Mouse (Mus musculus) megakaryocyte, adult 5-6 weeks (primary cell): ENCODE results near the gene Myo16. TPM values are rescaled to one million over a fixed set of nuclear protein-coding genes. Genes with fewer than 3 reads are reported as not detected.

Source experiments
- ATAC-seq: 2 replicates; pipeline ENCODE4 v1.8.0; 2016; ENCODE audit warnings: mild to moderate bottlenecking, inconsistent platforms; ENCODE audit not compliant: poor library complexity, severe bottlenecking
- total RNA-seq, 2 experiments: library from RNA; stranded (forward) in 1 of 2; stranded (reverse) in 1 of 2; fragments of 153-499, 151-499 nt in 1 of 2; fragments of 221-1000, 200-1000 nt in 1 of 2; gene quantifications; 2 replicates each; pipeline versions ENCODE4 v1.2.3 to v1.2.4; 2015 to 2017

Myo16 gene
- total RNA-seq, 2 experiments from 2014 or later: not detected

DNA sequence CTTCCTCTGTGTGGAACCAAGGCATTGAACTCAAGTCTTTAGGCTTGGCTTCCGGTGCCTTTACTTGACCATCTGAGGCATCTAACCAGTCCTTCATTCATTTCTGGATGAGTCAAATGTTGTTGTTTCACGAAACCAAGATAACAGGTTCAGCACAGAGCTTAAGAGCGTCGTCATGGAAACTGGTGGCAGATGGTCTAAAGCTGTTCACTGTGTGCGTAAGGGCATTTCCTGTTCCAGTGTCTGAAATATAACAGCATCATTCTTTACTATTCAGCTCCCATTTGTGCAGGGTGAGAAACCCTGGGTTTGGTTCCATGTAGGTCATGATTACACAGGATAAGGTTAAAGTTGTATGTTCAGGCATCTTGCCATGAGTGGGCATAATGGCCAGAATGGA, 372.9 kb downstream of the Myo16 start:
- no peak for ATAC-seq

DNA sequence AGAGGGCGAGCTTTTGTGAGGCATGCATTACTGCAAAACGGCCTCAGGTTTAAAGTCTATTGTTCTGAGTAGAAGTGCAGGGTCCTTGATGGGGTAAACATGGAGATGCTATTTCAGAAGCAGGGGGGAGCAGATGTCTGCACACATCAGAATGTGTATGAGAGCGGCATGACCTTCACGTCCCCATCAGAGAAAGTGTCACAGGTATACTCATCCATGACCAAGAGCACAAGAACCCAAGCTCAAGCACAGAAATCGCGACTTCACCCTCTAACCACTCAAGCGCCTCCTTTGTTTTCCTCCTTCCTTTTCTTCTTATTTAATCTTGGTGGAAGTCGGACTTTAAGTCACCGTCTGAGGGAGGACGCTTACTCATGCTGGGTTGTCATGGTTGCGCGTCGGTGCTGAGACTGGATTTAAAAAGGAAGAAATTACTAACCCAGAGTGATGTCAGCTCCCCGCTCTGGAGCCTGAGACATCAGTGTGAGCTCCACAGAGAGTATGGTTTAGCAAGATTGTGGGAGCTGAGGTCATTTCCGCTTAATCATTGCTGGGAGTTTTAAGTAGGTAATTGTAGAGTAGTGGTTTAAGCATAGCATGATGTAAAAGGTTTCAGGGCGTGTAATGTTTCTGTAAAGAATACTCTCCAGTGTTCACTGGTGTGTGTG, 381.0 kb downstream of the Myo16 start:
- peak; percentile 67 for ATAC-seq

DNA sequence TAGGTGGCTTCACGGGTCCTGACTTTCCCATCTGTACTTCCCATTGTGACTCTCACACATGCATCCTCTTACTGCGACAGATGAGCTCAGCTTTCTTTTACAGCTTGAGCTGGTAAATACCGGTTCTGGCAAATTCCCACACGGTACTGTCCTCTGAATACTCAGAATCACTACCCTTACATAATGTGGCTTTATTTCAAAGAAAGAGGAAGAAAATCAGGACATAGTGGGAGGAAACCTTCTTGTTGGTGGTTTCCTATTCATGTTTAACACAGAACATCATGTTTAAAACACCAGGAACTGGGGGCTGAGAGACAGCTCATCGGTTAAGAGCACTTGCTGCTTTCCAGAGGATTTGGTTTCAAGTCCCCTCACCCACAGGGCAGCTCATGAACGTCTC, 384.6 kb downstream of the Myo16 start:
- ATAC-seq: no peak

DNA sequence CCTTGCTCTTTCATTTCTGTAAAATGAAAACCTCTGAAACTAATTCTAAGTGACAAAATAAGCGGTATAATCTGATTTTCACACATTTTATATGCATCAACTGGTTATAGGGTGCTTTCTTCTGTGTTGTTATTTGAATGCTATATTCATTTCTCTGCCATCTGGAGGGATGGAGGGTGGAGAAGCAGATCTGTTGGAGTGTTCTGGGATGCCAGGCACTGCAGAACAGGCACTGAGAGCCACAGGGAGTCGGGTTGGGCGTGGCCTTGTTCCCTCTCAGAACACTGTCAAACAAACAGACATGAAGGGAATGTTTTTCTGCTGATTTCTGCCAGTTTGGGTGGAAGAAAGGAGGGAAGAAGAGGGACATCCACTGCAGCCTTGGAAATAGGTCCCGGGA, 386.0 kb downstream of the Myo16 start:
- ATAC-seq: no peak

DNA sequence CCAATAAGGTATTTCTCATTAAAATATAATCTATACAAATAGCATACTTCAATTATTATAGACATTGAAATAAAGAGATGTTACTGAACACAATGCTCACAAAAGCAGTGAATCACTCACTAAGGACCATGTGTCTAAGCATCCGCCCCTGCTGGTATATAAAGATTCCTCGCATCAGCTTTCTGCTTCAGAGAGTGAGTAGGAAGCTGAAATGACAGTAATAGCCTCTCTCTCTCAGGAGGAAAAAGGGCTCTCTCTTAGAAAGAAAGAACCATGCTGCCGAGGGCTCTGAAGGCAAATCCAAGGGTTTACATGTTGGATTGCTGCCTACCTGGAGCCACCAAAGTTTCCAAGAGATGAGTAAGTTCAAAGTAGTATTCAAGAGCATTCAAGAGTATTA, 392.2 kb downstream of the Myo16 start:
- no peak for ATAC-seq

DNA sequence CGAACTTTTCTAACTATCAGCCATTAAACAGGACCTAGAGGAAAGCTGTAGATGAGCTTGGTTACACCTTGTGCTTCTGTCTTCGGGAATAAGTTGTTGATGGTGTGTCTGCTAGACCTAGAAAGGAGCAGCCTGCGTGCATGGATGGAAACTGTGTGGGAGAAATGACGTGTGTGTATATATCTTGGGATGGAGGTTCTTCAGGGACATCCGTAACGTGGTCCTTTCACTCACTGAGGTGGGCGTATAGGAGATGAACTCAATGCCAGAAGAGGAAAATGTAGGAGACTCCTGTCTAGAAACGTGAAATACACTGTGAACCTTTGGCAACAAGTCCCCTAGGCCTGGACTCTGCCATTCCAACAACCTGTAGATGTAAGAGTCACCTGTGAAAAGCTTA, 392.8 kb downstream of the Myo16 start:
- ATAC-seq: no peak

DNA sequence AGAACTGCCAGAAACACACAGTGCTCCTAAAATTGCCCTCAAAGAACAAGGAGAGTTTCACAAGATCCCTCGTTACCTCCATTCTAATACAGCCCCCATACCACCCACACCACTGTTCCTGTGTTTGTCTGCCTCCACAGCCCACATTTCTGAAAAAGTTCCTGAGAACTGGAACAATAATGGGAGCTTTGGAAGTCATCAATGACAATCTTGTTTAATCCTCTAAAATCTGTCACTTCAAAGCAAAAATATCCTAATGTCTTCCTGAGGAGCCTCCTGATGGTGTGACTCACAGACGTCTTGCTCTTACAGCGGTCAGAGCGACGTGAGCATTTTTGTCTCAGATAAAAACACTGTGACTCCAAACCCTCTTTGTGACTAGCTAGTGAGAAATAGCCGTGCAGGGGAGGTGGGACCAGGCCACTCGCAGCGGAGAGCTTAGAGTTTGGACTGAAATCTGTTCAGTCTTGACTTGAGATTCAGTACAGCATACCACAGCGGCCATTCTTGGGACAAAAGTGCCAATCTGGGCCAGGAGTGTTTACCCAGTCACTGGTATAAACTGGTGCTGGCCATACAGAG, 394.4 kb downstream of the Myo16 start:
- ATAC-seq: no peak

DNA sequence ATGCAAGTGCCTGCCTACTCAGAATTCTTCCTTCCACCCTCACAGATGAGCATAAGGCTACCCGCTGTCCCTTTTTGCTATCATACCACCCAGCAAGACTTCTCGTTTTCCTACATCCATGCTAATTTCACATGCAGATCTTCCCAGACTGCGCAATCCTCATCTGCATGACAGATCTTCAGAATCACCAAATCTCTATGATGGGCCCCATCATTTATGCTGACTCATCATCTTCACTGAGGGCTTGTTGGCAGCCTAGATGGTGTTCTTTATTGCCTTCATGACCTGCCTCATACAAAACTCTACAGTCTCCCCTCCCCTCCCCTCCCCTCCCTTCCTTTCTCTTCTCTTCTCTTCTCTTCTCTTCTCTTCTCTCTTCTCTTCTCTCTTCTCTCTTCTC, 395.7 kb downstream of the Myo16 start:
- no peak for ATAC-seq

DNA sequence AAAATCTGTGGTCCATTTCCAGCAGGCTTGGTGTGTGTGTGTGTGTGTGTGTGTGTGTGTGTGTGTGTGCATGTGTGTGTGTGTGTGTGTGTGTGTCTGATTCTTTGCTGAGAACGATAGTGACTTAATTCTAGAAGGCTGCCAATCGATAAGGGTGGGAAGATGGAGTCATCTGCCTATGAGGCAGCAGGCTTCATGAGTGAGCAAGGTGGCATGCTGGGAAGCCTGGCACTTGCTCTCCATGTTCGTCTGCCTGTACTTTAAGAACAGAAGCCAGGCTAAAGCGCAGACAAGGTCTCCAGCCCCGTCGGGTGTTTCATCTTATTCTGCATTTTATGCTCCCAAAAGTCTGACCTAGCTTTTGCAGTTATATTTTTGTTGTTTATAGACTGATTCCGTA, 404.2 kb downstream of the Myo16 start:
- ATAC-seq: no peak

DNA sequence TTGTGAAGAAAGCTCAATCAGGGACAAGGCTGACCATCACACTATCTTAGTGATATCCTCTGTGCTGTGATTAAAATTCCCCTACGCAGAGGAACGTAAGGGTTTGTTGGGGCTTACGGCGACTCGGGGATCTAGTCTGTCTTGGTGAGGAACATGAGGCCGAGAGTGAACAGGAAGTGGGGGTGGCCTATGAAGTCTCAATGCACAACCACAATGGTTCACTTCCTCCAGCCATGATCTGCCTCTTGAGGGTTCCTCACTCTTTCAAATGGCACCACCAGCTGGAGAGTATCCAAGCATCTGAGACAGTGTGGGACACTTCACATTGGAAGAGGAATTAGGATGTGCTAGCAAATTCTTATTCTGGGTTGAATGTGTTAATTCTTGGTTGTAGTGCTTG, 405.8 kb downstream of the Myo16 start:
- ATAC-seq: peak; percentile 36

DNA sequence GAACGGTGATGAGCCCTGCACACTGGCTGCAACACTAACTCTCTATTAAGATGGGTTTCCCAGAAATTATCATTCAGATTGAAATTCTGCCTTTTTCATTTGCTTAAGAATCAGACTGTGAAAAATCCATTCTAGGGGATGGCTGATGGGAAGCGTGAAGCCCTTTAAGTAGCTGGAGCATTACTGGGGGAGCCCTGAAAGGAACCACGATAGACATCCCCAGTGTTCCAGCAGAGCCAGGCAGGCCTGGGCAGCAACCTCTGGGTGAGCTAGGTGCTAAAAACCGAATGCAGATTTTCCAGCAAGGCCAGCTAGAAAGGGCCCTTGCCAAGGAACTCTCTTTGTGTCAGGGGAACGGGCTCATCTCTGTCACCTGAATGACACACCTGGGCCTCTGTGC, 407.9 kb downstream of the Myo16 start:
- no peak for ATAC-seq

DNA sequence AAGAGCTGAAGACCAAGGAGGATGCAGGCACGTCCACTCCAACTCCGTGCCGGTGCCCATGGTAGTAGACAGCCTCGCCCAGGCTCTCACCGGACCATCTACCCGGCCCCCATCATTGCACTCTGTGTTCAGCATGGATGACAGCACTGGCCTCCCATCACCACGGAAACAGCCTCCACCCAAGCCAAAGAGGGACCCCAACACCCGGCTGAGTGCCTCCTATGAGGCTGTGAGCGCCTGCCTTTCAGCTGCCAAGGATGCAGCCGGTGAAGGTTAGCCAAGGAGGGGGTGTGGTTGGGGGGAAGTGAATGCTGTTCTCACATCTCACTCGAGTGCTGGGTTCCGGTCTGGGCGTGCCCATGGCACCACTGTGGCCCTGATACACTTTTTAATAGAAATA, 408.3 kb downstream of the Myo16 start:
- peak; percentile 81 for ATAC-seq

DNA sequence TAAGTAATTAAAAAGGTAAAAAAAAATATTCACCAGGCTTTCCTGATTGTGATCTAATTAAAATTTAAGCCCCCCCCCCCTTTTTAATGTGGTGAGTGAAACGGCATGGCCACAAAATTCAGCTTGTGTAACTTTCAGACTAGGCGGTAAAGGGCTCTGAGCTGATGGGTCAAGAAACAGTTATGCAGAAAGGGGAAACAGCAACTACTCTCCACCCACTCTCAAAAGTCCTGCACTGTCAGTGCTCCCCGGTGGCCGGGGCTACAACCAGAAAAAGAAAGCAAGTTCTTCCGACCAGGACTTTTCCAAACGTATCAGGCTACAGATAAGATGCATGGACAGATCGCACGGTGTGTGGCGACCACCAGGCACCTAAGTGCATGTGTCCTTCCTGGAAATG, 408.9 kb downstream of the Myo16 start:
- peak; percentile 77 for ATAC-seq

DNA sequence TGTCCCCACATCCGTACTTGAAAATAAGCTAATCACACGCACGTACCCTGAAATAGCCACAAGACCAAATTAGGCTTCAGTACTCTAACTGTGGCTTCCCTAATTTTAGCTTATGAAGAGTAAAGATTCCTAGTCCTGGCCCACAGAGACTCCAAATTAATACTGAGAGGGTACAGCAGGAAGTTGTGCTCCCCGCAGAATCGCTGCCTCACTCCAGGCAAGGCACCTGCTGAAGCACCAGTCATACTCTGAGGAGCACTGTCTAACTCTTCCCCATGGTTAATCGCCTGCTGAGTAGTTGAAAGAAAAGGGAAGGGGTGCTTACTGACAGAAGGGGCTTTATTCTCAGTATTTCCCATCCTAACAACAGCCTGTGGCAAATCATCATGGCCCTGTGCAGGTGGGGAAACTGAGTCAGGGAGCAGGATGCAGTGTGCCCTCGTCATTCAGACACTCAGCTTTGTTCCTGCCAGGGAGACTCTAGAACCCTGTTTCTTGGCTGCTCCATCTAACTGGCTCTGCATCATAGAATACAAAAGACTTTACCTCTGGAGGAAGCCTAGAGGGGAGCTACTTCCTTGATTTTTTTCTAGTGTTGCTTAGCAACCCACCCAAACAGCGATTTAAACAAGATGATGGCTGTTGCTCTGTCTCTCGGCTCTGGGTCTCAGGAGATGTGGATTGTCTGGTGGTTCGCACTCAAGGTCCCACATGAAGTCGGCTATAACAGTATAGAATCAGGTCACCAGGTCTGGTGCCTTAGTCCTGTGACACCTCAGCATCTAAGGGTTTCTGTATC, 411.7 kb downstream of the Myo16 start:
- ATAC-seq: peak; percentile 36

DNA sequence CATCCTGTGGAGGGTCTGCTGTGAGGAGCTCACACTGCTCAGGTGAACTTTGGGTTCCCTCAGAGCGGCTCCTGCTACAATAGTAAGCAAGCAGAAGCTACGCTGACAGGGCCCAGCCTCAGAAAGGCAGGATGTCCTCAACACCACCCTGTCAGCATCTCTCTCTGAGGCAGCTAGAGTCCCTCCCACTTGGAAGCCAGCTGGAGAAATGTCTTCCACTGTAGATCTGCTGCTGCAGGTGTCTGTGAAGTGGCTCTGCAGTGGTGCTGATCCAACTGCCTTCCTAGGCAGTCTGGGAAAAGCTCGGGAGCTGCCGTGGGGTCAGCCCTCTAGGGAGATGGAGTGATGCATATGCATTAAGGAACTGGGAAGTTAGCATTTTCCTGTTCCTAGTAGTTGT, 414.7 kb downstream of the Myo16 start:
- ATAC-seq: no peak

DNA sequence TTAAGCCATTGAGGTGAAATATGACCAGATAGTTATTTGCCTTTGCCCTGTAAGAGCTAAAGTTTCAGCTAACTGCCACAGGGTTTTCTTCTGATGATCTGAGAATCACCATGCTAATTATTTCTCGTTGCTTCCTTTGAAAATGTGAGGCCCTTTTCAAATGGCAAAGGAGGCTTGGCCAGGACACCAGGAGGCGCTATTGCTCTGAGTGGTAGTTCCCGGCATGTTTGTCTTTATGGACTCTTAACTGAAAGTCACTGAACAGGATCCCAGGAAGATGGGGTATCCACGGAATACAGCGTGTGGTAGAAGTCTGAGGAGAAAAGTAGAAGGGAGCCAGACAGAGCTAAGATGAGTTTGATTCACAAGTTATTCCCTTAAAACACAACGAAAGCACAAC, 420.4 kb downstream of the Myo16 start:
- ATAC-seq: peak; percentile 49; the same call in 1 of the 2 replicates

DNA sequence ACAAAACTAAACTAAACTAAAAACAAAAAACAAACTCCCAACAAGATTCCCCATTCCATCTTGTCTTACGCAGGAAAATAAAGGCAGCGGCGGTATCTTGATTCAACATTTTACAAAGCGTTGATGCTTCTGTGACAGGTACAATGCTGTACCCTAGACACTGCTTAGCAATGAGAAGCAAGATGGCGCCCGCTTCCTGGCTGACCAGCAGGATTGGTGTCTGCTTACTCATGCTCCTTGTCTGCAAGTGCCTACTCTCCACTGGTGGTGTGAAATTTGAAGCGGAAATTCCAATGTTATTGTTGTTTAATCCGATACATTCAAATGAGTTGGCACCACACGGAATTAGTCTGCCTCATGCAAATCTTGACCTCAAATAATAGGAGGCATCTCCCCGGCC, 421.5 kb downstream of the Myo16 start:
- ATAC-seq: no peak

DNA sequence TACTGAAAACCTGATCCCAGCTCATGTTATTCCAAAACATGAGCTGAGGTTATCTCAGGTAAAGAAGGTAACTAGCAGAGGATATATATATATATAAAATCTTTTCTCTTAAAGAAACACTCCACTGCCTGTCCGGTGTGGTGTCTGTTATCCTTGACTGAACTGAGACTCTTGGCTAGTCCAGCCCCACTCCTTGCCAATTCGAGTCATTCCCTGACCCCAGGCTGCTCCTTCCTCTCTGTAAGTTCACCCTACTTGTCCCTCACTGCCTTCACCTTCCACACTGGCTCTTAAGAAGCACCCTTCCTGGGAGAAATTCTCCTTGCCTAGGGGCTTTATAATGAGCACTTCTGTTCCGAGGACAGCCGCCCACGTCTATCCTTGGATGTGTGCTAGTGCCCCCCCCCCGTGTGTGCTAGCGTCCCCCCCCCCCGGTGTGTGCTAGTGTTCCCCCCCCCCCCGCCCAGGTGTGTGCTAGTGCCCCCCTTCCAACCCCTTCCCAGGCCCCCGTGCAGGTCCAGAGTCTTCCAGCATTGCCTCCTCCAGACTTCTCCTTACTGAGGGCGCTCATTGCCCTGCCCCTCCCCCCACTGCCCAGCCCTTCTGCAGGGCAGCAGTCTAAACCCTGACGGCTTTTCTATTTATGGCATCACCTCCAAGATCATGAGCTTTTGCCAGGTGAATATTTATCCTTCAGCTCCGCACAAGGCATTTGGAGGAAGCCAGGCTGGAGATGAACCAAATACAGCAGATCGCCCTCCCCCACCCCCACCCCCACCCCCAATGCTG, 433.4 kb downstream of the Myo16 start:
- ATAC-seq: no peak

DNA sequence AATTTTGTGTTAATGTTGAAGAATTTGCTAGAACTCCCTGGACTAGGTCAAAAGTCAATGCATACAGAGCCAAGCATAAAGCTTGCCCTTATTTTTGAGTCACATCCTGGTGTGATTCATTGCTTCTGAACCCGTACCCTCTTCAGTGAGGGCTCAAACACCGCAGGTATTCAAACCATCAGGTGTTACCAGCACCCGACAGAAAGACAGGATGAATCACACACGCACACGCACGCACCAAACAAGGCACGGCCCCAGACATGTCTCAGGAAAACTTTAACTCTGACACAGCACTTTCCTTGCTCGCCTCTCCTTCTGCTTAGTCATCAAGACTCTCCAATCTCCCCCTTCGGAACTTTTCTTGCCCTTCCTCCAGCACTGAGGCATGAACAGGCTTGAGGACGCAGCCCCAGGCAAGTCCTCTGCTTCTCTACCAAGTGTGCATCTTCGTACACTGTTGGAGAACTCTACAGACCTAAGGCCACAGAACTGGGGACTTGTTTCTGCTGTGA, 435.8 kb downstream of the Myo16 start:
- no peak for ATAC-seq

DNA sequence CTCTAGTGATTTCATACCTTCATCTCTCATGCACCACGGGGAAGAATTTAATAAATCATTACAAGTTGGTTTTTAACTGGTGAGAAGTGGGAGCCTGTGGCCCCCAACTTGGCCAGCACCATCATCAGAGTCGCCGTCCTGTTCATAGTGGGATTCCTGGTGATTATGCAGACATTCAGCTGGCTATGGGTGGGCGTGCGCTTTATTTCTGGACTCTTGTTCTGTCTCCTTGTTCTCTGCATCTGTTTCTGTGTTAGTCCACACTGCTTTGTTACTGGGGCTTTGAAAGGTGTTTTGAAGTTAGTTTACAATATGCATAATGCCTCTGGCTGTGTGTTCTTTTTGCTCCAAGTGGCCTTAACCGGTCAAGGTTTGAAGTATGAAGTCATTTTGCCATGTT, 439.2 kb downstream of the Myo16 start:
- no peak for ATAC-seq

DNA sequence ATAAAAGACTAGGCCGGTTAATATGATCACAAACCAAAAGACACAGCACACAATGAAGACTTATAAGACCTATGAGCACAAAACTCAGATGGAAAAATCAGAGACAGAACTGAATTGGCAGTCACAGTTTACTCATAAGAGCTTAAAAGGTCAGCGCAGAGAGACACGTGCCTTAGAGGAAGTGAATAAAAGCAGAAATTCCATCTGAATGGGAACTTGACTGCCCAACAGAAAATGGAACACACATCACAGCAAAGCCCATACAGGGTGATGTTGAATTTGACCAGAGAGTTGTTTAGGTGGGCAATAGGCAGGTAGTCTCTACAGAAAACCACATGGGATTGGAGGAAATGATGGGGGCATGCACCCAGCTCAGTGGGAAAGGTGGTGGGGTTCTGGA, 442.6 kb downstream of the Myo16 start:
- ATAC-seq: peak; percentile 57
